Mouse (Mus musculus) kidney, embryonic 16.5 days (tissue): ENCODE results near the gene Snap29. TPM values are rescaled to one million over a fixed set of nuclear protein-coding genes. Genes with fewer than 3 reads are reported as not detected.

Experiments
- ATAC-seq: fragments of 200-750 bp; cut with Nextera tagmentation; 2 replicates; pipeline ENCODE4 v1.8.0; 2017; ENCODE audit warnings: moderate TSS enrichment; ENCODE audit not compliant: low FRiP score, low TSS enrichment
- H3K27ac ChIP-seq: fragments of 300-500 bp; sonication (generic); 2 replicates; pipeline ENCODE4 v1.5.1; 2014; ENCODE audit warnings: low read length
- H3K27me3 ChIP-seq: fragments of 300-500 bp; sonication (generic); 2 replicates; pipeline ENCODE4 v1.6.1; 2014; ENCODE audit warnings: low read length, control low read depth, mixed read lengths; ENCODE audit not compliant: insufficient read depth
- H3K36me3 ChIP-seq: fragments of 300-500 bp; sonication (generic); 2 replicates; pipeline ENCODE4 v1.6.1; 2014; ENCODE audit warnings: low read length, control low read depth, mixed read lengths; ENCODE audit not compliant: insufficient read depth
- H3K4me1 ChIP-seq: fragments of 300-500 bp; sonication (generic); 2 replicates; pipeline ENCODE4 v1.6.1; 2014; ENCODE audit warnings: low read length, control low read depth, mixed read lengths; ENCODE audit not compliant: insufficient read depth
- H3K4me2 ChIP-seq: fragments of 300-500 bp; sonication (generic); replicated peaks from 2 replicates; pipeline ENCODE4 v1.6.1; 2014; ENCODE audit warnings: low read depth, low read length
- H3K4me3 ChIP-seq: fragments of 300-500 bp; sonication (generic); 2 replicates; pipeline ENCODE4 v1.5.1; 2014; ENCODE audit warnings: mild to moderate bottlenecking, low read length
- H3K9ac ChIP-seq: fragments of 300-500 bp; sonication (generic); replicated peaks from 2 replicates; pipeline ENCODE4 v1.6.1; 2014; ENCODE audit warnings: low read length
- H3K9me3 ChIP-seq: fragments of 300-500 bp; sonication (generic); 2 replicates; pipeline ENCODE4 v1.6.1; 2016; ENCODE audit warnings: low read length, control low read depth
- whole genome bisulfite sequencing: fragments of 180-500 bp; shearing (Covaris S2); extraction: QIAGEN DNeasy Blood & Tissue Kit; methylation state at CpG from one replicate; pipeline ENCODE4 v1.1.7; 2014; 5-methylcytosine and 5-hydroxymethylcytosine counted together
- polyA plus RNA-seq: library from polyadenylated mRNA; unstranded; fragments of >200 nt; fragmentation: Nextera tagmentation; extraction: Ambion mirVana; gene quantifications from 2 replicates; pipeline ENCODE4 v1.2.1, GENCODE M21; 2015

The Snap29 gene
- polyA plus RNA-seq, 1 experiment from 2014 or later: 14.7 TPM

DNA sequence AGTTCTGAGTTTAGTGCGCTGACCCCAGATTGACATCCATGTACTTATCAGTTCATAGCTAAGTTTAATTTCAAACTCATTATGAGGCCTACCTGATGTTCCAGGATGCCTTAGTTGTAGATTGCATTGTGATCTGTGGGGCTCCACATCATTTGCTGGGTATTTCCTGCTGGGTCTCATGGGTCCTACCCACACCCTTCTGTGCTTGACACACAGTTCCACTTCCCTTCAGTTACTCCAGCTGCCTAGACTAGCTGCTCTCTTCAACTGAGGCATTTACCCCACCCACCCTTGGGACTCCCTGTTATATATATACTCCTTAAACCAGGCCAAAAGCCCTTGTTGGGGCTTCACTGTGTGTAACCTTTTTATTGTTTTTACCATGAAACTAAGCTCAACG is 3.3 kb downstream of the Snap29 start:
- Histone ChIP-seq H3K4me3 (no peak overlapping the region), H3K27ac (no peak overlapping the region), H3K9me3 (no peaks in the 10 kb centered on the region), H3K36me3 (no peaks in the 10 kb centered on the region), H3K4me2 (no peak overlapping the region), H3K9ac (no peak overlapping the region), H3K4me1 (peaks cover 17% of the 10 kb centered on the region), H3K27me3 (no peaks in the 10 kb centered on the region)
- no peak for ATAC-seq
- 89% methylated on average over 2 of the region's 2 CpGs for WGBS

DNA sequence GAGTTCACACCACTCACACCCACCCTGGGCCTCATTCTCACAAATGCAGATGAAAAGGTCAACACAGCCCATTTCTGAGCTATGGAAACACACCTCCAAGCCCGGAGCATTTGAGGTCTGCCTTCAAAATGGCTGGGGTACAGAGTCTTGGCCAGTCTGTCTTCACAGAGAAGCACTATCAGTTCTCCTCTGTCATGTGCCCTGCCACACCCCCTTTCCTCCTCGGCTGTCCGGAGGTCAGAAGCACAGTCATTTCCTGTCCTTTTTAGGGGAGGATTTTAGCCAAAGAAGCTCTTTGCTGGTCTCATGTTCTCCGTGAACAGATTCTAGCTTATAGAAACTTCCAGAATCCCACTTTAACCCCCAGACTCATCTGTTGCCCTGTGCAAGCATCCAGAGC is 4.4 kb downstream of the Snap29 start:
- Histone ChIP-seq H3K9me3 (no peaks in the 10 kb centered on the region), H3K4me1 (peaks cover 7% of the 10 kb centered on the region), H3K4me2 (no peak overlapping the region), H3K4me3 (no peak overlapping the region), H3K9ac (no peak overlapping the region), H3K27ac (no peak overlapping the region), H3K27me3 (no peaks in the 10 kb centered on the region), H3K36me3 (no peaks in the 10 kb centered on the region)
- ATAC-seq: no peak
- WGBS: 43% methylated on average over 4 of the region's 4 CpGs

DNA sequence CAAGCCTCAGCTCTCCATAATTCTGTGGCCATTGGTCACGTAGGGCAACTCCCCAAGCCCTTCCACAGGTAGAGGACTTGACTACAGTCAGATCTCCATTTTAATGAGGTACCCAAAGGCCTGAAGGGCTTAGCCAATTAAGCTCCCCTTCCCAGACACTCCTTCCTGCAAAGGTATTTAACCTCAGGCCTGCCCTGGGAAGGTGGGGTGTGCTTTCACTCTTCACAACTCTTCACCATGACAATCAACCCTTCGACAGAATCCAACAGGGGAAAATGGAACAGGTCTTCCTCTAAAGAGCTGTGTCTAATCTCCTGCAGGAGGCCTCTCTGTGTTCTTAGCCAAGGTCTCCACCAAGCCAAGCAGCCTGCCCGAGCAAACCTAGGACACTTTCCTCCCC is 17.2 kb downstream of the Snap29 start:
- no peak overlapping the region for H3K4me2 ChIP-seq
- 81% methylated on average over 3 of the region's 3 CpGs for WGBS
- no peak overlapping the region for H3K9ac ChIP-seq
- H3K27ac ChIP-seq: no peak overlapping the region
- no peaks in the 10 kb centered on the region for H3K27me3 ChIP-seq
- no peak overlapping the region for H3K4me3 ChIP-seq
- H3K4me1 ChIP-seq: no peaks in the 10 kb centered on the region
- peaks cover 32% of the 10 kb centered on the region for H3K36me3 ChIP-seq
- ATAC-seq: no peak
- H3K9me3 ChIP-seq: no peaks in the 10 kb centered on the region

DNA sequence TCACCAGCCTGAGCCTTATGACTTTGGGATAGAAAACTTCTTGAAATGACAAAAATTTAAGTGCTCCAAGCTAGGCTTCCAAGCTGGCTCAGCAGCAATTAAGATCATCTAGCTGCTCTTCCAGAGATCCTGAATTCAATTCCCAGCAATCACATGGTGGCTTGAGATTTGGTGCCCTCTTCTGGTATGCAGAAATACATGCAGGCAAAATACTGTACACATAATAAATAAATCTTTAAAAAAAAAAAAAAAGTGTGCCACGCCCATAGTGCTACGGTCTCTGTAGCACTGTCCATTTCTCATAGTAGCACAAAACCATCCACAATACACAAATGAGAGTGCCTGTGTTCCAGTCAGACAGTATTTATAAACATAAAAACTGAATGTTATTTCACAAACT is 26.8 kb downstream of the Snap29 start:
- no peak overlapping the region for H3K9ac ChIP-seq
- H3K36me3 ChIP-seq: peaks cover 6% of the 10 kb centered on the region
- no peaks in the 10 kb centered on the region for H3K27me3 ChIP-seq
- H3K4me2 ChIP-seq: no peak overlapping the region
- no peak overlapping the region for H3K4me3 ChIP-seq
- no peaks in the 10 kb centered on the region for H3K9me3 ChIP-seq
- ATAC-seq: no peak
- 70% methylated on average over 2 of the region's 2 CpGs for WGBS
- H3K27ac ChIP-seq: no peak overlapping the region
- no peaks in the 10 kb centered on the region for H3K4me1 ChIP-seq

DNA sequence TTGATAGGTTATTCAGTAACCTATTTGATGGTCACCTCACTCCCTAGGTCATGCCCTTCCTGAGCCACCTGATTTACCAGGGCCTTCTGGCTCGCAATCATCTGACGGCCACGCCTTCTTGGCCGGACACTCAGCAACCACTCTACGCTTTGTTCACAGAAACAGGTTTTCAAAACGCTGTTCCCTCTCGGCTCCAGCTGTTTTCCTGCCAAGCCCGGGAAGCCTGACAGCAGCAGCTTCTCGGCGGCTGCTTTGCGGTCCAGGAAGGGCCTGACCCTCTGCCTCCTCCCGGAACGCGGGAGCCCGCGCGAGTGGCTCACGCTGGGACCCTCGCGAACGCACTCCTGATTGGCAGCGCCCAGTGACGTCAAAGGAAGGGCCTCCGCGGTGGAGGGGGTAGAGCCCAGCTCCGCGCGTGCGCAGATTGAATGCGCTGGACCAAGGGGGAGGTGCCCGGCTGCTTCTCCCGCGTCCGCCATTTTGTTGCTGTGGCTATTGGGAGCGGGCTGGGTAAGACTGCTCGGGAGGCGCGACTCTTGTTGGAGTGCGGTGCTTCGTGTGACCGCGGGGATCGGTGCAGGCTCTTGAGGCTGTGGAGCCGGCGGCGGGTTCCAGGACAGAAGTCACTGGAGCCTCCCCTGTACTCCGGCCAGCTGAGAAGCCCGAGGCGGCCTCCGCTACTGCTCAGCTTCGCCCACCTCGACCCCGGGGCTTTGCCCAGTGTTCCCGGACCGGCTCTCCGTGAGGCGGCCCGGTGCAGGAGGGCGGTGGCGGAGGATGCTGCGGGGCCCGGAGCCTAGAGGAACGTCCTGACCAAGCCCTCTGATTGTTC is 46.0 kb downstream of the Snap29 start, which contains the start of gene Crkl:
Gene Crkl (plus strand): TSS at position 447 of the 832 bp plus-strand sequence.
- ATAC-seq: peak; percentile 98
- Histone ChIP-seq H3K4me1 (peaks cover 18% of the 10 kb centered on the region), H3K4me3 (peak within 1 kb of the TSS; percentile 88), H3K9me3 (no peaks in the 10 kb centered on the region), H3K36me3 (peaks cover 15% of the 10 kb centered on the region; the same call in 1 of the 2 replicates), H3K27me3 (no peaks in the 10 kb centered on the region), H3K4me2 (peak within 1 kb of the TSS; percentile 87), H3K27ac (peak within 1 kb of the TSS; percentile 98), H3K9ac (peak within 1 kb of the TSS; percentile 87)
- WGBS: under 1% methylated on average over 63 of the region's 63 CpGs

DNA sequence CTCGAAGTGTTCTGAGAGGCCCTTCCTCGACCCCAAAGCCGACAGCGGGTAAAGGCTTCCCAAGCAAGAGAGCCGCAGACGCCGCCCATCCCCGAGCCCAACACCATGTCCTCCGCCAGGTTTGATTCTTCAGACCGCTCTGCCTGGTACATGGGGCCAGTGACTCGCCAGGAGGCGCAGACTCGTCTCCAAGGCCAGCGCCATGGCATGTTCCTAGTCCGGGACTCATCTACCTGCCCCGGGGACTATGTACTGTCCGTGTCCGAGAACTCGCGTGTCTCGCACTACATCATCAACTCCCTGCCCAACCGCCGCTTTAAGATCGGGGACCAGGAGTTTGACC is 46.6 kb downstream of the Snap29 start:
- peaks cover 18% of the 10 kb centered on the region for H3K4me1 ChIP-seq
- peak overlapping the region; percentile 87 for H3K9ac ChIP-seq
- H3K4me2 ChIP-seq: peak overlapping the region; percentile 87
- H3K27ac ChIP-seq: peak overlapping the region; percentile 98
- peak; percentile 41; the same call in 1 of the 2 replicates for ATAC-seq
- WGBS: under 1% methylated on average over 24 of the region's 24 CpGs
- H3K4me3 ChIP-seq: peak overlapping the region; percentile 88
- H3K36me3 ChIP-seq: peaks cover 21% of the 10 kb centered on the region; the same call in 1 of the 2 replicates
- no peaks in the 10 kb centered on the region for H3K9me3 ChIP-seq
- H3K27me3 ChIP-seq: no peaks in the 10 kb centered on the region

DNA sequence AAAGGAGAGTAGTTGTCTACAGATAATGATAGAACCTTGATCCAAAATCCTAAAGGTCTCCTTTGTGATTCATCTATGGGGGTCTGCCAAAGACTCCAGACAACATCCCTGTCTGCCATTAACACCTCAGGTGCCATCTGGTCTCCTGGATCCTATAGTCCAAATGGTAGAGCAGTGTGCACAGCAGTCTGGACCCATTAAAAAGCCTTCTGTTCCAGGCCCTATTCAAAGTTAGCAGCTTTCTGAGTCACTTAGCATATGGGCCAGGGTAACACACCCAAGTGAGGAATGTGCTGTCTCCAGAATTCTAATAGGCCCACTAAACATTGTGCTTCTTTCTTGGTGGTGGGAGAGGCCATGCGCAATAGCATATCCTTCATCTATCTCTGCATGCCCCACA is 51.1 kb downstream of the Snap29 start:
- WGBS: 88% methylated on average over 1 of the region's 1 CpGs
- peaks cover 17% of the 10 kb centered on the region for H3K4me1 ChIP-seq
- H3K27ac ChIP-seq: no peak overlapping the region
- H3K4me2 ChIP-seq: no peak overlapping the region
- H3K4me3 ChIP-seq: no peak overlapping the region
- no peaks in the 10 kb centered on the region for H3K27me3 ChIP-seq
- ATAC-seq: no peak
- peaks cover 38% of the 10 kb centered on the region for H3K36me3 ChIP-seq
- H3K9me3 ChIP-seq: no peaks in the 10 kb centered on the region
- H3K9ac ChIP-seq: no peak overlapping the region

DNA sequence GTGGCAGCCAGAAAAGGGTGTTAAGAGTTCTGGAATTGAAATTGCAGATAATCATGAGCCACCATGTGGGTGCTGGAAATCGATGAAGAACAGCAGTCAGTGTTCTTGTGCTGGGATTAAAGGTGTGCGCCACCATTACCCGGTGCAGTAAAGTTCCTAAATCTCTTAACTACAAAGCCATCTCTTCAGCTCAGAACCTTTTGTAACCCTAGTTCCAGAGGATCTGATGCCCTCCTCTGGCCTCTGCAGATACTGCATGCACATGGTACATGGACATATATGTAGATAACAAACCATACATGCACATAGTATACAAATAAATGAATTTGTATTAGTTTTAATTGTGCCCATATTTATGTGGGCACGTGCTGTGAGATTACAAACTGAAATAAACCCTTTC is 54.5 kb downstream of the Snap29 start:
- no peaks in the 10 kb centered on the region for H3K9me3 ChIP-seq
- 92% methylated on average over 4 of the region's 4 CpGs for WGBS
- H3K4me3 ChIP-seq: no peak overlapping the region
- H3K27ac ChIP-seq: no peak overlapping the region
- H3K27me3 ChIP-seq: no peaks in the 10 kb centered on the region
- peaks cover 4% of the 10 kb centered on the region for H3K4me1 ChIP-seq
- no peak overlapping the region for H3K4me2 ChIP-seq
- no peak for ATAC-seq
- no peak overlapping the region for H3K9ac ChIP-seq
- peaks cover 35% of the 10 kb centered on the region for H3K36me3 ChIP-seq

DNA sequence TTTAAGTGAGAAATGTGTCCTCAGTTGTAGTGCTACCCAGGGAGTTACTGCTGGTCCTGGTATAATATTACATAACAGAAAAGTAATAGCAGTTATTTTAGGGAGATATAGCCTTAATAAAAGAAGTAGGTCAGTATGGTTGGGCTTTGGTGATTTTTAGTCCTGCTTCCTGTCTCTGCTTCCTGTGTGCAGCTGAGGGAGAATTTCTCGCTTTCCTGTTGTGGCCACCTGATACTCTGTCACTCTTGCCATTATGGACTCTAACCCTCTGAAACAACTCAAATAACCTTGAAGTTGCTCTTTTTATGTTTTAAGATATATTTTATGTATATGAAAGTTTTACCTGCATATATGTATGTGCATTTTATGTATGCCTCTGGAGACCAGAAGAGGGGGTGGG is 55.8 kb downstream of the Snap29 start:
- Histone ChIP-seq H3K4me3 (no peak overlapping the region), H3K36me3 (peaks cover 25% of the 10 kb centered on the region), H3K27me3 (no peaks in the 10 kb centered on the region), H3K9ac (no peak overlapping the region), H3K9me3 (no peaks in the 10 kb centered on the region), H3K27ac (no peak overlapping the region), H3K4me2 (no peak overlapping the region), H3K4me1 (0 out of 2 replicates have a peak, but pooled peaks cover 3% of the 10 kb centered on the region)
- ATAC-seq: no peak
- 78% methylated on average over 1 of the region's 1 CpGs for WGBS

DNA sequence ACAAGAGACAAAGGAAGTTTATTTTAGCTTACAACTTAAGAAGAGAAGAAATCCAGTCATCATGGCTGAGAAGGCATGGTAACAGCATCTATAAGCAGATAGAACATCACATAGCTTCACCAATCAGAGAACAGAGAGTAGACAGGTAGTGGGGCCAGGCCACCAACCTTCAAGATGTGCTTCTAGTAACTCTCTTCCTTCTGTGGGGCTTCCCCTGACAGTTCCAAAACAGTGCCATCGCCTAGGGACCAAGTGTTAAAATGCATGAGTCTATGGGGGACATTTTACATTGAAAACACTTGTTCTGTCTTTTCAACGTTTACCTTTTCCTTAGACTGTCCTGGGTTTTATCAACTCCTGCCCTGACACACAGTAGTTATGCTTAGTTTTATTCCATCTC is 57.4 kb downstream of the Snap29 start:
- 92% methylated on average over 2 of the region's 2 CpGs for WGBS
- H3K4me3 ChIP-seq: no peak overlapping the region
- H3K4me2 ChIP-seq: no peak overlapping the region
- H3K4me1 ChIP-seq: 0 out of 2 replicates have a peak, but pooled peaks cover 3% of the 10 kb centered on the region
- H3K36me3 ChIP-seq: peaks cover 13% of the 10 kb centered on the region; the same call in 1 of the 2 replicates
- ATAC-seq: no peak
- H3K27me3 ChIP-seq: no peaks in the 10 kb centered on the region
- no peaks in the 10 kb centered on the region for H3K9me3 ChIP-seq
- no peak overlapping the region for H3K27ac ChIP-seq
- no peak overlapping the region for H3K9ac ChIP-seq
